Mouse (Mus musculus): Measurements from ENCODE around the gene Sh2b3.

DNA sequence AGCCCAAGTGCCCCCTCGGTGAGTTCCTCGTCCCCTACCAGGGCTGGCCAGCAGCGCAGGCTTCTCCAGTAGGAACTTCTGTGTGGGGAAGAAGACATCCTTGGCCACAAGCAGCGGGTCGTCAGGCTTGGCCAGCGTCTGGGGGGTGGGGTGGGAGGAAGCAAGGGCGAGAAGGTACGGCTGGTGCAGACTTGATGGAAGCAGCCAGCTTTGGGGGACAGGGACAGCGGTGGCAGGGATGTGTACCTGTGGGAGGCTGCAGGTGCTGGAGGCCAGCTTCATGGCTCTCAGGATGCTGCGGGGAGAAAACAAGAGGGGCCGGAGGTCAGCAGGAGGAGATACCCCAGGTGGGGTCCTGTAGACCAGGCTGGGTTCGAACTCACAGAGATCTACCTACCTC, 37.6 kb upstream of the Sh2b3 start:
- no peak for TF ChIP-seq CTCF (IDR thresholded peaks at IDR 0.05; ENCODE audit: borderline replicate concordance, extremely low read depth, insufficient read depth, insufficient read length)
- TF ChIP-seq POLR2A (IDR thresholded peaks at IDR 0.05; ENCODE audit: borderline replicate concordance, extremely low read depth, insufficient read depth, insufficient read length, poor library complexity, severe bottlenecking): no peak

All from brain, embryonic 14.5 days (tissue).